Mouse (Mus musculus): ENCODE results near the gene Ppp1r1a.

Gene Ppp1r1a

GRCm38 (mm10) chr15:103537822-103538213 is at the start of gene Ppp1r1a:
Gene Ppp1r1a, minus strand, starts transcription at chr15:103538003.
- DNase-seq, result no peak

- no peak for DNase-seq
Observed at GRCm38 (mm10) chr15:103585876-103586275, 48.1 kb upstream of the Ppp1r1a start.

- no peak for DNase-seq
Observed at GRCm38 (mm10) chr15:103564981-103565380, 27.2 kb upstream of the Ppp1r1a start, which contains the start of gene Glycam1. Gene Glycam1, minus strand, starts transcription at chr15:103565081.

GRCm38 (mm10) chr15:103552096-103552690 is 14.4 kb upstream of the Ppp1r1a start:
- peak in 1 of 2 experiments; percentile 27 for DNase-seq

GRCm38 (mm10) chr15:103551053-103551452 is 13.2 kb upstream of the Ppp1r1a start:
- no peak for DNase-seq

- DNase-seq, result no peak
Observed at GRCm38 (mm10) chr15:103549475-103549874, 11.7 kb upstream of the Ppp1r1a start.

GRCm38 (mm10) chr15:103547983-103548382 is 10.2 kb upstream of the Ppp1r1a start:
- DNase-seq, result no peak

- no peak for DNase-seq
Observed at GRCm38 (mm10) chr15:103542526-103542925, 4.7 kb upstream of the Ppp1r1a start.

GRCm38 (mm10) chr15:103540646-103541045 is 2.8 kb upstream of the Ppp1r1a start:
- DNase-seq, result no peak

- DNase-seq, result no peak
Observed at GRCm38 (mm10) chr15:103539259-103539658, 1.5 kb upstream of the Ppp1r1a start.

GRCm38 (mm10) chr15:103537011-103537821 is 587 bp downstream of the Ppp1r1a start:
- DNase-seq, result no peak

GRCm38 (mm10) chr15:103536456-103536855 is 1.3 kb downstream of the Ppp1r1a start:
- no peak for DNase-seq

GRCm38 (mm10) chr15:103535786-103536185 is 2.0 kb downstream of the Ppp1r1a start:
- DNase-seq, result no peak

GRCm38 (mm10) chr15:103535030-103535429 is 2.8 kb downstream of the Ppp1r1a start:
- no peak for DNase-seq

- DNase-seq, result no peak
Observed at GRCm38 (mm10) chr15:103534054-103534620, 3.7 kb downstream of the Ppp1r1a start.

- peak in 1 of 2 experiments; percentile 33 for DNase-seq
Observed at GRCm38 (mm10) chr15:103530372-103530771, 7.4 kb downstream of the Ppp1r1a start.

- no peak for DNase-seq
Observed at GRCm38 (mm10) chr15:103523156-103523555, 14.6 kb downstream of the Ppp1r1a start.

GRCm38 (mm10) chr15:103522458-103523099 is 15.2 kb downstream of the Ppp1r1a start:
- DNase-seq, result no peak

GRCm38 (mm10) chr15:103519386-103520378 is 18.1 kb downstream of the Ppp1r1a start:
- no peak for DNase-seq

GRCm38 (mm10) chr15:103518600-103519385 is 19.0 kb downstream of the Ppp1r1a start:
- DNase-seq, result no peak

- DNase-seq, result no peak
Observed at GRCm38 (mm10) chr15:103514914-103515313, 22.9 kb downstream of the Ppp1r1a start.

Measured in spleen, adult 18-20 months (tissue).